Mouse (Mus musculus) cerebellum, postnatal 36 days (tissue): ENCODE data around the gene Lrguk.

Source experiments
- DNase-seq, 2 experiments: peaks; one replicate each; pipeline ENCODE4 v3.0.0; 2021 to 2022; ENCODE audit warnings: mixed read lengths in 2 of 2

Gene Lrguk

GRCm38 (mm10) chr6:34179911-34180310, 150.7 kb downstream of the Lrguk start:
- DNase-seq = no peak

DNA sequence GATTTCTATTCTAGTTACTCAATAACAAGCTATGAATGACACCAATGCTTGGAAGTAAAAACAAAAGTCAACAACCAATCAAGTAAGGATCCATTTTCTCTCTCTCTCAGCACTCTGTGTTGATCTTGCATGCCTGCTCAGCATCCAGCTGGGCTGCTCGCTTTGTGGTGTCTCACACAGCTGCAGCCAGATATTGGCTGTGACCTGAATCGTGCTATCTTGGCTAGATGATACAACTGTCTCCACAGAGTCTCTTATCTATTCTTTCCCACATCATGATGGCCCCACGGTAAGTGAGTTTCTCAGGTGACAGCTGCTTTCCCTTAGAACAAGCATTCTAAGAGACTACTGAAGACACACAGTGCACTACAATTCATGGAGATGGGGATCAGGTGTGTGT, 152.7 kb downstream of the Lrguk start:
- DNase-seq = no peak

GRCm38 (mm10) chr6:34183326-34183725, 154.1 kb downstream of the Lrguk start:
- DNase-seq = no peak
